Mouse (Mus musculus) megakaryocyte-erythroid progenitor cell, adult 5-6 weeks (primary cell): ENCODE results near the gene Slc35e1. TPM values are rescaled to one million over a fixed set of nuclear protein-coding genes. Genes with fewer than 3 reads are reported as not detected.

Source experiments
- ATAC-seq: replicated peaks from 2 replicates; pipeline ENCODE4 v1.8.0; 2016; ENCODE audit warnings: mild to moderate bottlenecking, inconsistent platforms; ENCODE audit not compliant: severe bottlenecking, poor library complexity, low FRiP score, low TSS enrichment
- total RNA-seq, 2 experiments: library from RNA; stranded (forward) in 1 of 2; stranded (reverse) in 1 of 2; fragments of 200-1000, 215-1000 nt in 1 of 2; fragments of >200 nt in 1 of 2; fragmentation: Nextera tagmentation in 1 of 2; gene quantifications; 2 replicates each; pipeline ENCODE4 v1.2.3; 2014 to 2017

Gene Slc35e1
- 16.7 and 18.8 TPM in 2 replicates for total RNA-seq (2014; fragmentation: Nextera tagmentation)
- 11.5 and 15.4 TPM in 2 replicates for total RNA-seq (2017)

DNA sequence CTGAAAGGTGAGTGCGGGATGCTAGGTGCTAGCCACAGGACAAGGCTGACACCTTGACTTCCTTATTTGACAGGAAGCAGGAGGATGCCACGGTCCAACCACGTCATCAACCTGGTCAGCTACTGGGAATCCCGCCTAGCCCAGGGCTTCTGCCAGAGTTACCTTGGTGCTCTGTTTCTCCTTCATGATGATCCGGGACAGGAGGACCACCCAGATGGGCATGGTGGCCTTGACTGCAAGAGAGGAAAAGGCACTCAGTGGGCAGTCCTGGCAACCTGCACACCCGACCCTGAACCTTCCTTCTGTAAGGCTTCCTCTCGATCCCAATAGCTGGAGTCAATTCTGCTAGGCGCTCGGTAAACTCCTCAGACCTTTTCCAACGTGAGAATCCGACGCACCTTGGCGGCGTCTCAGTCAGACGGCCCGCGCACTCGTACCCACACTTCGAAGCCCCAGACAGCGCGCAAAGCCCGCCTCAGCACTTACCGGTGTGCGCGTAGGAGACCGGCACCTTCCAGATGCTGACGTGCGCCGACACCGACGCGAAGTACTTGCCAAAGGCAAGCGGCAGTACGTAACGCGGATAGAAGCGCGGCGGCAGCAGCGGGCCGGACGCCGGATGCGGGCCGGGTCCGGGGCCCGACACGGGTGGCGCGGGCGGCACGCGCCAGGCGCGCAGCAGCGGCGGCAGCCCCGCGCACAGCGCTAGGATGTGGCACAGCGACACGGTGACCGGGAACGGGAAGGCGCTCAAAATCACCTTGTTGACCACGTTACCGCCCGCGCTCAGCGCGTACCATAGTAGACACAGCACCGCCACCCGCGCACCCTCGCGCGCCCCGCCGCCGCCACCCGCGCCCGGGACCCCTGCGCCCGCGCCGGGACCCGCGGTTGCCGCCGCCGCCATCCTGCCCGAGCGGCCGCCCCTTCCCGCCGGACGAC lies at the start of gene Slc35e1:
Slc35e1 (minus strand) TSS at position 935 of the 942 bp plus-strand sequence.
- 0 out of 2 replicates have a peak, but pooled peaks have one; percentile 3 for ATAC-seq

DNA sequence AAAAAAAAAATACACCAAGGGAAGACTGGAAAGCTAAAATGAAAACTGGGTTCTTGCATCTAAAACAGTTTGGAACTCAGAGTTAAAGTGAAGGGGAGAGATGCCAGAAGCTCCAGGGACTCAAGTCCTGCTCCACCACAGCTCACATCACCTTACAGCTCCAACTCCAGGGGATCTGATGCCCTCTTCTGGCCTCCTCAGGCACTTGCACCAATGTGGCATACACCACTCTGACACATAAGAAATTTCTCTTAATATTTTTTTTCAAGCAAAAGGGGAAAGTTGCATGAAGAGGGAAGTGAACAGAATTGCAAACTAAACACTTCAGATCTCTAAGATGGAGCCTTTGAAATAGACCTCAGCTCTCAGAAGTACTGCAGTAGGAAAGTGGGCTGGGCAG lies 46.8 kb upstream of the Slc35e1 start:
- peak; percentile 58; the same call in 1 of the 2 replicates for ATAC-seq

GRCm38 (mm10) chr8:72534888-72535287 lies 42.5 kb upstream of the Slc35e1 start:
- ATAC-seq: no peak

- ATAC-seq: no peak
Observed at GRCm38 (mm10) chr8:72532103-72532502, 39.7 kb upstream of the Slc35e1 start.

- ATAC-seq: no peak
Observed at GRCm38 (mm10) chr8:72521888-72522287, 29.5 kb upstream of the Slc35e1 start.

GRCm38 (mm10) chr8:72517421-72517988 lies 25.1 kb upstream of the Slc35e1 start:
- ATAC-seq: no peak

DNA sequence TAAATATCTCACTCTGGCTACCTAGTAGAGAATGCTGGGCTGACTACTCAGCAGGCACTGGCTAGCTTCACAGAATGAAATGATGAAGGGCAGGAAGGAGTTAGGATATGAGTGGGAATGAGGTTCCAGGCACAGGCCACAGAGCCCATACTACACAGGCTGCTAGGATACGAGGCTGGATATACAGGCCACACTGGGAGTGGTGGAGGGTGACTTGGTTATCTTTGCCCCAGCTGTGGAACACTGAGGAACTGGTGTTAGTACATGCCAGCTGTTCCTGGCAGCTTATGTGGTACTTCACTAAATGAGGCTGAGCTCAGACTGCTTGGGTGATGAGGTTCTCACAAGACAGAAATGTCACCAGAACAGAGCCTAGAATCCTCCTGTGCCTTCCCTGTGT lies 20.7 kb upstream of the Slc35e1 start:
- ATAC-seq: no peak

GRCm38 (mm10) chr8:72512648-72513047 lies 20.2 kb upstream of the Slc35e1 start:
- no peak for ATAC-seq

DNA sequence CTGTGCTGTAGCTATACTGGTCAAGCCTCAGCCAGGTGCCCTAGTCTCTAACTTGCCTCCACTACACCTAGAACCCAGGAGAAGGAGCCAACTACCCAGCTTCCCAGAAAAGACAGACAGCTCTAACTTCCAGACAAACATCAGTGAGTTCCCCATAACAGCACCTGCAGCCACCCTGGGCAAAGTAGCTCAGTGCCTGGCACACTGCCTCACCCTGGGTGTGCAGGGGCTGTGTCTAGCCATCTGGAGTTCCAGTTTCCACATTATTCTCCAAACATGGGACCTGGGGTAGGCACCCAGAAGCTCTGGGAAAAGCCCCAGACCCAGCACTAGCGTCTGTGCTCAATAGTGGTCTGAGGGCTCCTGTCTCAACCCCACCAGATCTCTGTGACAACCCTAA lies 15.1 kb upstream of the Slc35e1 start:
- no peak for ATAC-seq

GRCm38 (mm10) chr8:72504637-72505314 lies 12.4 kb upstream of the Slc35e1 start:
- ATAC-seq: peak; percentile 66

GRCm38 (mm10) chr8:72504137-72504536 lies 11.7 kb upstream of the Slc35e1 start:
- no peak for ATAC-seq

DNA sequence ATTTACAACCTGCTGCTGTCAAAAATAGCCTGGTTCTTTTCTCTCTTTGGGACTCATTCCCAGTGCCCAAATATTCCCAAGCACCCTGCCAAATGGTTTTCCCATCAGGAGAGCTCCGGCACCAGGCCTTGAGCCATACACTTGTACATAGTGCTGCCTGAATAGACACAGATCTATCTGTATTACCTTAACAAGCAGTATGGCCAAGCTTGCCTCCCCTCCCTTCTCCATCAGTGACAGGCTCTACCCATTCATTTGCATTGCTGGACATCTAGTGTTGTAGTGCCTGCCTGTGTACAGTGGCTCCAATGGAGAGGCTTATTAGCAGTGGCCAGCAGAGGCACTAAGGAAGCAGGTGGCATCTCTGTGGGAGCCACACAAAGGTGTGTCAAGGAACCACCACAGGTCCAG lies 8.1 kb upstream of the Slc35e1 start:
- ATAC-seq: no peak

DNA sequence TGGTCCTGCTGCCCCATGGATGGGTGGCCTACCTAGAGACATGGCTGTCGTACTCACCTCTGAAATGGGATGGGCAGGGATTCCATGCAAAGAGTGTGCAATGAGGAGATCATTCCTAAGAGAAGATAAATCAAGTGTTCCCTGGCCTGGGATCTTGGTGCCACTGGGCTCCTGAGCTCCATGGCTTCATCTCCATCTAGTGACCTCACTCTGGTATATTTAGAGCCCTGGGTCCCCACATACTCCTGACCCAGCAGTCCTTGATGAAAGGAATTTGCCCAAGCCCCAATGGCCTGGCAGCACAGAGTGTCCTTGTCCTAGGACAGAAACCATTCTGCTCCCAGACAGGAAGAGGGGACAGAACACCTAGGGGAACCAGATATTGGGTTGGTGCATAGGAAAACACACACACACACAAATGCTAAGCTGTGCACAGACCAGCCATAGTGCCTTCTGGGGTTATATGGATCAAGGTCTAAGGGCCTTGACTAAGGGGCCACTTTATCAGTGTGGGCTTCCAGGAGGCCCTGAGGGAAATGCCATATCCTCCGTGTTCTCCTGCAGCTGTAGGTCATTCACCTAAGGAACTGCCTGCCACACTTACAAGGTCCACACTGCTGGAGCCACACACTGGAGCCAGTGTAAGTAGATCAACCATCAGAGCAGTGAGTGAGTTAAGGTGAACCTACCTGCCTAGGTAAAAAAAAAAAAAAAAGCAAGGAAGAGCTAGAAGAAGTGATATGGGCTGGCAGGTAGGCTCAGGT lies 7.3 kb upstream of the Slc35e1 start:
- no peak for ATAC-seq

DNA sequence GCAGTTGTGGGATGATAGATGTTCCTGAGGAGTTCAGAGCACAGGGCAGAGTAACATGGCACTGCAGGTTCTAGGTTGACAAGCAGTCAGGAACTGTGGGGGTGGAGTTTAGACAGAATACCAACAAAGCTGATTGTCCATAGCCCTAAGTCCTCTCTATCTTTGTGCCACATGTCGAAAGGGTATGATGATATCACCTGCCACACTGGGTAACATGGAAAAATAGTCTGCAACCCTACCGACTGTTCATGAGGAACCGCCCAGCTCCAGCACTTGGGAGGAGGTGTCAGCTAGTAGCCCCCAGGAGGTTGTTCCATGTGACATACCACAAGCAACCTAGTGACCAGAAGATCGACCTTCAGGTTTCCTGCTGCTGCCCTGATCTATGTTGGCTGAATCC lies 6.1 kb upstream of the Slc35e1 start:
- peak; percentile 69 for ATAC-seq

DNA sequence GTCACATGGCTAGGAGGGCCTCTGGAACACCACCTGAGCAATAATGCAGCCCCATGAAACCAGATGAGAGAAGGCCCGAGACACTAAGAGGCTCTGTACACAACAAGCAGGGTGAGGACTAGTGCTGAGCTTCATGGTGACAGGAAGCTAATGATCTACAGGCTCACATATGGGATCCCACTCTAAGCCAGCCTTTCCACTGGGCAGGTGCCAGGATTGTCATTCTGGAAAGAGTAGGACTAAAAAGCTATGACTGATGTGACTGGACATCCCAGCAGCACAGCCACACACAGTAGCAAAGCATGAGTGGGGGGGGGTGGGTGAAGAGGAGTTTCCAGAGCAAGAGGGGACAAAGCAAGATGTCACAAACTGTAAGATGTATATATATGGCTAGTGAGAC lies 5.5 kb upstream of the Slc35e1 start:
- ATAC-seq: no peak

GRCm38 (mm10) chr8:72496217-72496616 lies 3.8 kb upstream of the Slc35e1 start:
- no peak for ATAC-seq

DNA sequence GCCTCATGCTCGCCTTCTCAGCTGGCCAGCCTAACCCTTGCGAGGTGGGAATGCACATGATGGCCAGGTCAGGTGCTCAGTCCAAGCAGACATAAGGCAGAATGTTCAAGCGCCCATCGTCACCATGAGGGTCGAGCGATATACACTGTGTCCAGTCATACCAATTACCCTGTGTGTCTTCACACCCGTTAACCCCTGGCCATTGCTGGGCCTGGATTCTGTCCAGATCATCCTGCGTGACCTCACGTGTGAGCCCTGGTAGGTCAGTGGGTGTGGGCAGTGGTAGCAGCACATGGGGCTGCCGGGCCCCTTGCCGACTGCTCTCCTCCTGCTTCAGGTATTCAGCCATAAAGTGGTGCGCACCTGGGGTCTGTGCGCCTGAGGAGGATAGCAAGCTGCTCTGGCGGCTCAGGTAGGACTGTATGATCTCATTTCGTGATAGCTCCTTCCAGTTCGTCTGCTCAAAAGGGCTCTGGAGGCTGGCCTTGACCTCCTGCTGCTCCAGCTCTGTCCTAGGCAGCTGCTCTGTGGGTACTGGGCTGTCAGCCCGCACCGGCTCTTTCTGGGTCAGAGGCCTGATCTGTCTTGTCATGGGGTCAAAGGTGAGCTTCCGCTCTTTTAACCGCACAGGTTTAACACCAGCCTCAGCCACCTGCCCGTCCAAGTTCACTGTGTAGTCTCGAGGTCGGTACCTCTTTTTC lies 3.1 kb upstream of the Slc35e1 start:
- no peak for ATAC-seq

DNA sequence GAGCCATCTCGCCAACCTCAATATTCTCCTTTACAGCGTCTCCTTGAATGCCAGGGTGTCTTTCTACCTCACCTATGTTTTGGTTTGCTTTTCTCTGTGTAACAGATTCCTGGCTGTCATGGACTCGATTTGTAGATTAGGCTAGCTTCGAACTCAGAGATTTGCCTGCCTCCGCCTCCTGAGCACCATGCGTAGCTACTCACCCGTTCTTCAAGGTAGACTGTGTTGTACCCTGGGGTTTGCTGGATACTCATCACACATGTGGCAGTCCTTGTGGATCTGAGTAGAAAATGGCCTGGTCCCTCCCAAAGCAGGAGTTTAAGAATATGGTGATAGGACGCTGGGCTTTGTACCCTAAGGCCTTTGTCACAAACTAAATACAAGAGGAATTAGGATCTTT lies 967 bp upstream of the Slc35e1 start:
- 0 out of 2 replicates have a peak, but pooled peaks have one; percentile 11 for ATAC-seq

DNA sequence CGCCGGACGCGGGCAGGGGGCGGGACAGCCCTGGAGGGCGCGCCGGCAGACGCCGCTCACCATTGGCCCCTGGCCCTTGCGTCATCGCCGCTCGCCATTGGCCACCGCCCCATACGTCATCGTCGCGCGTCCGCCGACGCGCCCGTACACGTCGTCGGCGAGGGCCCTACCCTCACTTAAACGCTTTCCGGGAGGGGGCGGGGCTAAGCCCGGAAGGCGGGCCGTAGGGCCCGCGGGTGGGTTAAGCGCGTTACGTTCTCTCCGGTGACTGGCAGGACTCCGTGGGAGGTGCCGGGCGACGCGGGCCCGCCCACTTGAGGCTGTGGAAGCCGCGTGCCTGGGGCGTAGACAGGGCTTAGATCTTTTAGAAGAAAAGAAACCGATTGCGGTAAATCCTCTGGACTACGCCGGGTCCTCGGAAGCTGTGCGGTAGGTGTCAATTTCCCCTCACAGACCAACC lies 238 bp upstream of the Slc35e1 start:
- peak; percentile 93 for ATAC-seq
